8 mouse cellular contexts compared by ENCODE assay signal in the genomic region with DNA sequence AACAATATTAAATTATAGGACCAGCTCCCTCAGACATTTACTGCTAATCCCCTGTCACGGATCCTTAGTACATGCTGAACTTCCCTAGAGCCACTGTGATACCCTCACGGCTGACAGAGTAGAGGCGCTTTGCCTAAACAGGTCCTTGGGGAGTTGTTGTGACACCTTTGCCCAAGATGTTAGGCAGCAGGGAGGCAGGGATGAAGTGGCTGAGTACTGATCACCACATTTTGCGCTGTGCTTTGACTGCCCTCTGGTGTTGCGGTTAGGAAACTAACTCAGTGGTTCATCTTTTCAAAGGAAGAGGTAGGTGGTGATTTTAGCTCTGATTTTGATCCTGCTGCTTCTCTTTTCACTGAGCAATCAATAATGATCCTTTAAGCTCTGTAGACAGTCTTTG. TPM values are rescaled to one million over a fixed set of nuclear protein-coding genes. Genes with fewer than 3 reads are reported as not detected.
DNase-seq lines count a peak whose midpoint lies in the region; ATAC-seq and TF ChIP-seq lines count a peak whose summit lies in the region.

No protein-coding gene starts in this region.

- H3K9me3 ChIP-seq in MEL (replicated peaks; ENCODE audit: insufficient read depth, low read length), result no peaks in the 10 kb centered on the region
- no peaks in the 10 kb centered on the region for H3K9me3 ChIP-seq in forebrain, postnatal 0 days (ENCODE audit: low read length)
- no peaks in the 10 kb centered on the region for H3K9me3 ChIP-seq in limb, embryonic 14.5 days (ENCODE audit: control insufficient read depth, low read length)
- H3K9me3 ChIP-seq in neural tube, embryonic 11.5 days (ENCODE audit: control insufficient read depth, low read length), result no peaks in the 10 kb centered on the region

- H3K4me1 ChIP-seq in MEL (ENCODE audit: control insufficient read depth in 1 of 2, insufficient read depth in 2 of 2, low read length in 2 of 2), result no peaks in the 10 kb centered on the region
- H3K4me1 ChIP-seq in forebrain, postnatal 0 days (ENCODE audit: insufficient read depth), result no peaks in the 10 kb centered on the region
- no peaks in the 10 kb centered on the region for H3K4me1 ChIP-seq in limb, embryonic 14.5 days (ENCODE audit: control insufficient read depth, insufficient read depth, low read length)
- H3K4me1 ChIP-seq in neural tube, embryonic 11.5 days (ENCODE audit: control insufficient read depth, insufficient read depth, low read length), result no peaks in the 10 kb centered on the region; the same call in 1 of the 2 replicates

- ATAC-seq in forebrain, postnatal 0 days, result peak; percentile 66
- no peak for ATAC-seq in limb, embryonic 14.5 days (ENCODE audit: low FRiP score, low read depth)
- no peak for ATAC-seq in neural tube, embryonic 11.5 days (ENCODE audit: insufficient read depth, low FRiP score, low TSS enrichment)

- H3K9ac ChIP-seq in MEL (ENCODE audit: control insufficient read depth, low read depth, low read length, poor library complexity, severe bottlenecking), result no peak overlapping the region
- H3K9ac ChIP-seq in forebrain, postnatal 0 days, result no peak overlapping the region
- H3K9ac ChIP-seq in limb, embryonic 14.5 days (ENCODE audit: low read depth, low read length, severe bottlenecking), result no peak overlapping the region
- no peak overlapping the region for H3K9ac ChIP-seq in neural tube, embryonic 11.5 days (ENCODE audit: low read length)

- H3K4me3 ChIP-seq in MEL (ENCODE audit: control insufficient read depth in 1 of 2, insufficient read depth in 1 of 2, low read depth in 2 of 2, low read length in 2 of 2), result no peak overlapping the region
- no peak overlapping the region for H3K4me3 ChIP-seq in forebrain, postnatal 0 days (ENCODE audit: low read depth, low read length)
- no peak overlapping the region for H3K4me3 ChIP-seq in limb, embryonic 14.5 days (replicated peaks; ENCODE audit: low read length)
- no peak overlapping the region for H3K4me3 ChIP-seq in neural tube, embryonic 11.5 days (ENCODE audit: low read depth, low read length)

- DNase-seq in A20 (ENCODE audit: low read depth, low spot score) (peak; percentile 64), MEL (ENCODE audit: low read depth, low spot score) (peak; percentile 56)
- DNase-seq in cerebellum, adult 18-20 months, result peak; percentile 63 to 66
- DNase-seq in forebrain, postnatal 0 days, result peak; percentile 79
- DNase-seq in kidney, adult 8-10 months, result peak; percentile 17 to 55
- DNase-seq in limb, embryonic 14.5 days (ENCODE audit: low spot score), result peak; percentile 68
- DNase-seq in neural tube, embryonic 11.5 days (ENCODE audit: low spot score), result peak; percentile 69
- DNase-seq in thymus, postnatal 14 days, result peak; percentile 64

- peak; percentile 57 to 69 (median 67) for TF ChIP-seq CTCF in MEL (IDR thresholded peaks at IDR 0.05 in 2 of 3, conservative IDR thresholded peaks at IDR 0.05 in 1 of 3; ENCODE audit: control insufficient read depth in 1 of 3, insufficient read depth in 1 of 3, low read depth in 2 of 3, low read length in 3 of 3, poor library complexity in 1 of 3, severe bottlenecking in 1 of 3)
- peak; percentile 93 for TF ChIP-seq CTCF in forebrain, postnatal 0 days (IDR thresholded peaks at IDR 0.05; ENCODE audit: low read depth)

- TF ChIP-seq RAD21 in MEL (IDR thresholded peaks at IDR 0.05; ENCODE audit: low read depth, low read length), result peak; percentile 61

- no peaks in the 10 kb centered on the region; the same call in 1 of the 2 replicates for H3K79me2 ChIP-seq in MEL (ENCODE audit: control insufficient read depth, insufficient read depth, low read length, poor library complexity)

- H3K4me2 ChIP-seq in forebrain, postnatal 0 days (ENCODE audit: low read depth), result no peak overlapping the region
- H3K4me2 ChIP-seq in limb, embryonic 14.5 days (replicated peaks; ENCODE audit: low read depth, low read length, severe bottlenecking), result no peak overlapping the region
- H3K4me2 ChIP-seq in neural tube, embryonic 11.5 days (ENCODE audit: low read depth), result no peak overlapping the region

- 38% methylated on average over 5 of the region's 5 CpGs for WGBS in forebrain, postnatal 0 days
- 39% methylated on average over 5 of the region's 5 CpGs for WGBS in limb, embryonic 14.5 days
- 44% methylated on average over 5 of the region's 5 CpGs for WGBS in neural tube, embryonic 11.5 days

- H3K27me3 ChIP-seq in MEL (ENCODE audit: control insufficient read depth in 1 of 2, insufficient read depth in 2 of 2, low read length in 2 of 2), result no peaks in the 10 kb centered on the region
- H3K27me3 ChIP-seq in forebrain, postnatal 0 days (ENCODE audit: insufficient read depth, low read length), result no peaks in the 10 kb centered on the region
- no peaks in the 10 kb centered on the region for H3K27me3 ChIP-seq in limb, embryonic 14.5 days (ENCODE audit: control insufficient read depth, insufficient read depth, low read length)
- H3K27me3 ChIP-seq in neural tube, embryonic 11.5 days (ENCODE audit: control insufficient read depth, insufficient read depth, low read length), result no peaks in the 10 kb centered on the region

- no peak overlapping the region for H3K27ac ChIP-seq in MEL (ENCODE audit: control insufficient read depth, low read depth, low read length)
- H3K27ac ChIP-seq in forebrain, postnatal 0 days (ENCODE audit: low read depth, low read length), result no peak overlapping the region
- no peak overlapping the region for H3K27ac ChIP-seq in limb, embryonic 14.5 days (replicated peaks; ENCODE audit: low read depth, low read length)
- H3K27ac ChIP-seq in neural tube, embryonic 11.5 days (ENCODE audit: low read depth, low read length), result no peak overlapping the region

- peaks cover 0 to 12% of the 10 kb centered on the region in 2 experiments; a peak in 2 of 4 replicates for H3K36me3 ChIP-seq in MEL (ENCODE audit: control insufficient read depth in 1 of 2, insufficient read depth in 2 of 2, low read length in 2 of 2)
- H3K36me3 ChIP-seq in forebrain, postnatal 0 days (ENCODE audit: insufficient read depth), result peaks cover 13% of the 10 kb centered on the region
- H3K36me3 ChIP-seq in limb, embryonic 14.5 days (ENCODE audit: control insufficient read depth, insufficient read depth, low read length), result peaks cover 36% of the 10 kb centered on the region
- peaks cover 9% of the 10 kb centered on the region for H3K36me3 ChIP-seq in neural tube, embryonic 11.5 days (ENCODE audit: control insufficient read depth, insufficient read depth, low read length)

- TF ChIP-seq EP300 in MEL (IDR thresholded peaks at IDR 0.05; ENCODE audit: low read depth in 1 of 2, low read length in 2 of 2), result no peak

- TF ChIP-seq POLR2A in MEL (IDR thresholded peaks at IDR 0.05; ENCODE audit: control insufficient read depth in 1 of 2, insufficient read depth in 1 of 2, low read depth in 1 of 2, low read length in 2 of 2, poor library complexity in 1 of 2), result 0 out of 4 replicates have a peak, but pooled peaks of 1 of the 2 experiments have one; percentile 25
- no peak for TF ChIP-seq POLR2A in limb, embryonic 14.5 days (IDR thresholded peaks at IDR 0.05; ENCODE audit: borderline replicate concordance, extremely low read depth, insufficient read depth, insufficient read length)

TF ChIP-seq in MEL, 35 proteins besides CTCF, POLR2A, EP300 and RAD21:
- TF ChIP-seq SMC3 (IDR thresholded peaks at IDR 0.05; ENCODE audit: low read depth, low read length), result peak; percentile 62
- TF ChIP-seq ZC3H11A (IDR thresholded peaks at IDR 0.05; ENCODE audit: low read depth, low read length), result peak; percentile 17; the same call in 1 of the 2 replicates
- TF ChIP-seq E2F4 (IDR thresholded peaks at IDR 0.05; ENCODE audit: borderline replicate concordance, low read depth, low read length), result no peak
- 0 out of 2 replicates have a peak, but pooled peaks have one; percentile 40 for TF ChIP-seq MYC (IDR thresholded peaks at IDR 0.05; ENCODE audit: low read depth, low read length)

RNA-seq across cellular contexts. Expression of a gene that starts 40.5 kb away (rescaled TPM):
- total RNA-seq in MEL (2012; rRNA removed), result 44.8 and 50.1 TPM in 2 replicates
- polyA plus RNA-seq in MEL (2012; ENCODE audit: insufficient read depth in 1 of 2, insufficient read length in 2 of 2, low read depth in 1 of 2, low replicate concordance in 2 of 2, missing spikeins in 1 of 2), result 10 to 100 TPM; 43.4 to 63.0 TPM
- total RNA-seq in forebrain, postnatal 0 days (2014; rRNA removed), result 24.8 and 32.3 TPM in 2 replicates
- polyA plus RNA-seq in forebrain, postnatal 0 days (2015; fragmentation: Nextera tagmentation; extraction: Ambion mirVana), result 30.8 and 37.9 TPM in 2 replicates
- polyA plus RNA-seq in limb, embryonic 14.5 days (2012; rRNA removed), result 28.9 and 32.5 TPM in 2 replicates
- 20.6 and 26.1 TPM in 2 replicates for polyA plus RNA-seq in limb, embryonic 14.5 days (2014; fragmentation: Nextera tagmentation; extraction: Ambion mirVana)
- polyA plus RNA-seq in neural tube, embryonic 11.5 days (2014; fragmentation: Nextera tagmentation; extraction: Ambion mirVana), result 53.3 and 56.7 TPM in 2 replicates

RNA-seq across cellular contexts. Expression of a gene that starts 40.5 kb away (rescaled TPM):
- 60.2 and 70.0 TPM in 2 replicates for total RNA-seq in MEL (2012; rRNA removed)
- polyA plus RNA-seq in MEL (2012; ENCODE audit: insufficient read depth in 1 of 2, insufficient read length in 2 of 2, low read depth in 1 of 2, low replicate concordance in 2 of 2, missing spikeins in 1 of 2), result 100 to 1,000 TPM in 1 of 2 experiments, not detected in 1; 149 TPM
- 52.6 and 56.2 TPM in 2 replicates for total RNA-seq in forebrain, postnatal 0 days (2014; rRNA removed)
- polyA plus RNA-seq in forebrain, postnatal 0 days (2015; fragmentation: Nextera tagmentation; extraction: Ambion mirVana), result 147 and 168 TPM in 2 replicates
- 76.4 and 119 TPM in 2 replicates for polyA plus RNA-seq in limb, embryonic 14.5 days (2012; rRNA removed)
- 118 and 123 TPM in 2 replicates for polyA plus RNA-seq in limb, embryonic 14.5 days (2014; fragmentation: Nextera tagmentation; extraction: Ambion mirVana)
- 147 and 152 TPM in 2 replicates for polyA plus RNA-seq in neural tube, embryonic 11.5 days (2014; fragmentation: Nextera tagmentation; extraction: Ambion mirVana)
